16 mouse cellular contexts compared by ENCODE assay signal in genomic region chr7:84171177-84171787, GRCm38 (mm10). TPM values are rescaled to one million over a fixed set of nuclear protein-coding genes. Genes with fewer than 3 reads are reported as not detected.
DNase-seq lines count a peak whose midpoint lies in the region; ATAC-seq and TF ChIP-seq lines count a peak whose summit lies in the region.
"Had no signal": no experiment of that assay in that cellular context is flagged by ENCODE, and none has a peak within 500 bp of the region (broad histone marks: within the 10 kb centered on the region; RNA-seq: fewer than 3 reads in every experiment).

No protein-coding gene starts in this region.

- TF ChIP-seq CTCF in midbrain, postnatal 0 days (IDR thresholded peaks at IDR 0.05) = no peak

- H3K36me3 ChIP-seq in intestine, embryonic 15.5 days = no peaks in the 10 kb centered on the region
- H3K36me3 ChIP-seq in liver, embryonic 16.5 days (ENCODE audit: control insufficient read depth, insufficient read depth) = no peaks in the 10 kb centered on the region
- no peaks in the 10 kb centered on the region for H3K36me3 ChIP-seq in midbrain, postnatal 0 days (ENCODE audit: insufficient read depth, low read length)

- intact Hi-C loops in gastrocnemius, postnatal 14 days (cut with DNase I; ENCODE audit: low total_unique reads) = no loop called here

- DNase-seq in adipocyte (ENCODE audit: low spot score) = peak; percentile 14
- peak; percentile 86 for DNase-seq in kidney, postnatal 10 days
- no peak for DNase-seq in midbrain, postnatal 0 days (ENCODE audit: low spot score)
- no peak for DNase-seq in gastrocnemius, postnatal 14 days
- no peak for DNase-seq in gastrocnemius, adult 18-20 months (ENCODE audit: low spot score)
- no peak for DNase-seq in layer of hippocampus, postnatal 14 days (ENCODE audit: low spot score in 2 of 2)
- DNase-seq: cerebellum, adult 9-10 months; lung, embryonic 14.5 days; right cerebral cortex, postnatal 25 days; thymus, postnatal 36 days had no signal

- no peak overlapping the region for H3K4me3 ChIP-seq in intestine, embryonic 15.5 days (replicated peaks)
- H3K4me3 ChIP-seq in liver, embryonic 16.5 days (ENCODE audit: low read depth, low read length) = no peak overlapping the region
- no peak overlapping the region for H3K4me3 ChIP-seq in midbrain, postnatal 0 days (ENCODE audit: low read depth, low read length)
- H3K4me3 ChIP-seq: erythroblast, embryonic 14.5 days had no signal

- no peak overlapping the region for H3K9ac ChIP-seq in intestine, embryonic 15.5 days
- no peak overlapping the region for H3K9ac ChIP-seq in liver, embryonic 16.5 days (ENCODE audit: low read depth, low read length)
- no peak overlapping the region for H3K9ac ChIP-seq in midbrain, postnatal 0 days (replicated peaks; ENCODE audit: low read length, poor library complexity, severe bottlenecking)
- H3K9ac ChIP-seq: lung, embryonic 14.5 days had no signal

- no peak overlapping the region for H3K27ac ChIP-seq in intestine, embryonic 15.5 days
- no peak overlapping the region for H3K27ac ChIP-seq in liver, embryonic 16.5 days (ENCODE audit: low read length)
- H3K27ac ChIP-seq in midbrain, postnatal 0 days (ENCODE audit: low read depth, low read length) = no peak overlapping the region

- no peak overlapping the region for H3K4me2 ChIP-seq in intestine, embryonic 15.5 days (replicated peaks)
- H3K4me2 ChIP-seq in liver, embryonic 16.5 days (ENCODE audit: low read depth, low read length) = no peak overlapping the region
- no peak overlapping the region for H3K4me2 ChIP-seq in midbrain, postnatal 0 days (ENCODE audit: low read depth, low read length, poor library complexity, severe bottlenecking)
- H3K4me2 ChIP-seq: lung, embryonic 14.5 days; midbrain, embryonic 11.5 days had no signal

- no peaks in the 10 kb centered on the region for H3K27me3 ChIP-seq in intestine, embryonic 15.5 days (replicated peaks)
- no peaks in the 10 kb centered on the region for H3K27me3 ChIP-seq in liver, embryonic 16.5 days (ENCODE audit: control insufficient read depth, insufficient read depth, low read depth, low read length)
- H3K27me3 ChIP-seq in midbrain, postnatal 0 days (ENCODE audit: insufficient read depth, low read length) = no peaks in the 10 kb centered on the region
- H3K27me3 ChIP-seq: Patski had no signal

- 58% methylated on average over 1 of the region's 1 CpGs for WGBS in intestine, embryonic 15.5 days
- 38% methylated on average over 1 of the region's 1 CpGs for WGBS in liver, embryonic 16.5 days (ENCODE audit: insufficient replicate concordance)
- 95% methylated on average over 1 of the region's 1 CpGs for WGBS in midbrain, postnatal 0 days

- H3K4me1 ChIP-seq in intestine, embryonic 15.5 days (replicated peaks) = no peaks in the 10 kb centered on the region
- H3K4me1 ChIP-seq in liver, embryonic 16.5 days (ENCODE audit: control insufficient read depth, low read depth, low read length) = no peaks in the 10 kb centered on the region
- H3K4me1 ChIP-seq in midbrain, postnatal 0 days (ENCODE audit: insufficient read depth, low read length) = peaks cover 3% of the 10 kb centered on the region; the same call in 1 of the 2 replicates

- no peaks in the 10 kb centered on the region for H3K9me3 ChIP-seq in intestine, embryonic 15.5 days
- no peaks in the 10 kb centered on the region for H3K9me3 ChIP-seq in liver, embryonic 16.5 days (replicated peaks; ENCODE audit: control insufficient read depth, low read length)
- no peaks in the 10 kb centered on the region for H3K9me3 ChIP-seq in midbrain, postnatal 0 days (ENCODE audit: low read length)

- peak; percentile 92 for ATAC-seq in intestine, embryonic 15.5 days
- ATAC-seq in liver, embryonic 16.5 days (ENCODE audit: low read depth) = peak; percentile 92
- ATAC-seq in midbrain, postnatal 0 days (ENCODE audit: low FRiP score) = no peak
- ATAC-seq: hindbrain, embryonic 16.5 days; Patski had no signal

RNA-seq across cellular contexts. Expression of gene Abhd17c, which starts 19.6 kb away (rescaled TPM):
- polyA plus RNA-seq in intestine, embryonic 15.5 days (2015; fragmentation: Nextera tagmentation; extraction: Ambion mirVana) = 90.4 and 95.3 TPM in 2 replicates
- polyA plus RNA-seq in liver, embryonic 16.5 days (2015; fragmentation: Nextera tagmentation; extraction: Ambion mirVana) = 2.9 and 3.2 TPM in 2 replicates
- 81.9 and 89.8 TPM in 2 replicates for total RNA-seq in midbrain, postnatal 0 days (2014; rRNA removed)
- polyA plus RNA-seq in midbrain, postnatal 0 days (2015; fragmentation: Nextera tagmentation; extraction: Ambion mirVana) = 66.9 and 76.9 TPM in 2 replicates
- total RNA-seq in gastrocnemius, postnatal 14 days (2021) = 1 to 10 TPM; 4.4 to 5.6 TPM
- 1 to 10 TPM; 7.8 to 8.5 TPM for total RNA-seq in gastrocnemius, adult 18-20 months (2021)
- total RNA-seq in layer of hippocampus, postnatal 14 days (2021) = 10 to 100 TPM; 61.6 to 61.9 TPM

Comparison
In these comparisons a context has a peak if more than half of its experiments do, and no peak if none do; other contexts are left out.
1. DNase-seq: peak in adipocyte (single experiment) and kidney, postnatal 10 days (single experiment); none in midbrain, postnatal 0 days (single experiment), gastrocnemius, postnatal 14 days (single experiment), gastrocnemius, adult 18-20 months (single experiment) and layer of hippocampus, postnatal 14 days (0 of 2).